Mouse (Mus musculus) erythroblast, embryonic 14.5 days (primary cell): ENCODE results near the gene Sorcs3.

Experiments used
- GATA1 ChIP-seq: IDR thresholded peaks from 2 replicates; pipeline ENCODE4 v1.6.1; 2012; ENCODE audit warnings: low read length, inconsistent platforms, mixed read lengths
- TAL1 ChIP-seq: IDR thresholded peaks from 3 replicates; pipeline ENCODE4 v1.6.1; 2012; ENCODE audit warnings: low read length, inconsistent platforms, mixed read lengths

- no peak for TF ChIP-seq TAL1
- no peak for TF ChIP-seq GATA1
Measured at GRCm38 (mm10) chr19:48244036-48244435, 38.2 kb downstream of the Sorcs3 start.
